Mouse (Mus musculus) bone marrow macrophage, adult 2 months (primary cell): ENCODE measurements around the gene Katnal1. TPM values are rescaled to one million over a fixed set of nuclear protein-coding genes. Genes with fewer than 3 reads are reported as not detected.

Experiments used
- H3K27ac ChIP-seq: 2 replicates; pipeline ENCODE4 v1.5.1; 2012; ENCODE audit warnings: low read depth, low read length; ENCODE audit not compliant: insufficient read depth
- H3K4me1 ChIP-seq: 2 replicates; pipeline ENCODE4 v1.6.1; 2012; ENCODE audit warnings: low read length; ENCODE audit not compliant: control insufficient read depth, insufficient read depth
- H3K4me3 ChIP-seq: 2 replicates; pipeline ENCODE4 v1.5.1; 2012; ENCODE audit warnings: mild to moderate bottlenecking, low read length, moderate library complexity; ENCODE audit not compliant: insufficient read depth
- CTCF ChIP-seq: IDR thresholded peaks from 2 replicates; pipeline ENCODE4 v1.5.1; 2012; ENCODE audit warnings: low read depth, mild to moderate bottlenecking, low read length, moderate library complexity
- POLR2A ChIP-seq: IDR thresholded peaks from 2 replicates; pipeline ENCODE4 v1.6.1; 2012; ENCODE audit warnings: mild to moderate bottlenecking, low read depth, low read length, borderline replicate concordance
- polyA plus RNA-seq: library from polyadenylated mRNA; stranded (reverse); fragments of >200 nt; gene quantifications from 2 replicates; pipeline ENCODE4 v1.2.4, GENCODE M21; 2012; ENCODE audit not compliant: missing spikeins, insufficient read depth, insufficient read length

Katnal1 gene
- polyA plus RNA-seq, 1 experiment = 7.1 TPM

DNA sequence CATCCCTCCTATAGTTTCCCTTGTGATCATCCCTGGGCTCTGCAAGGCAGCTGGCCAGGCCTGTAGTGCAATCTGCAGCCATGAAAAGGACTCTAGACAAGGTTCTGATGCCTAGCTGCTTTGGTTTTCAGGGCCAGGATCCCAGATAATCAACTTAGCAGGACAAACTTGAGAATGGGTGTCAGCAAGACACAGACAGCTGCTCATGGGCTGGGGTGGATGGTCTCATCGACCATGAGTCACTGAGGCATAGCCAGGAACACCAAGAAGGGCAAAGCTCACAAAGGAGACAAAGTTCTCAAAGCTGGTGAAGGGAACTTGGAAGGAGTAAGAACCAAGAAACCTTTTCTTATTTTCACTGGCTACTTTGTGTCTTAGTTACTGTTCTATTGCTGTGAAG is 2.2 kb upstream of the Katnal1 start:
- Histone ChIP-seq H3K4me3 (no peak overlapping the region), H3K4me1 (peaks cover 5% of the 10 kb centered on the region), H3K27ac (no peak overlapping the region)
- TF ChIP-seq POLR2A = no peak
- no peak for TF ChIP-seq CTCF

DNA sequence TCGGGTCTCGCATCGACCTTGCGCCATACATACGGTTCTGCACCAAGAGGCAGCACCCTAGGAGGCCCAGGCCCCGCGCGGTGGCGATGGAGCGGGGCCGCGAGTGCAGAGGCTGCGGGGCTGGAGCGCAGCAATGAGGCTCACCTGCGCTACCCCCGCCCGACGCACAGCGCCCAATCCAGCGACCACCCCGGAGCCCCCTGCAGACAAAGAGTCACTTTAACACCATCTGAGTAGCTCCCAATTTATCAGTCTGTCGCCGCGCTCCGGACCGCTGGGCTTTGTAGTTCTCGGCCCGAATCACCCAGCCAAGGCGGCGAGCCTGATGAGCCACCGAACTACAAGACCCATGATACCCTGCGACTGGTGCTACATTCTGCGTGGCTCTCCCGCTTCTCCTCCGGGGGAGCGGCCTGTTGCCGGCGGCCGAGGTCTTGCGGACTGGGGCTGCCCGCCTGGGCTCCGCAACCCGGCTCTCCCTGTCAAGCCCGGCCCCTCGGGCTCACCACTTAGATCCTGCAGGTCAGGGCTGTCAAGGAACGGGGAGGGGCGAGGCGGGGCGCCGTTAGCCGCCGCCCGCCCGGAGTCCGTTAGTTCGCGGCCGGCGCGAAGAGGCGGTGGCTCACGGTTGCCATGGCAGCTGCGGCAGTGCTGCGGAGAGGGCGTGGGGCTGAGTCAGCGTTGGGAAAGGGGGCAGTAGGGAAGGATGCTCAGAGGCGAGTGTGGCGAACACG is 571 bp downstream of the Katnal1 start:
- H3K4me3 ChIP-seq = peak overlapping the region; percentile 84
- H3K27ac ChIP-seq = peak overlapping the region; percentile 57
- H3K4me1 ChIP-seq = peaks cover 5% of the 10 kb centered on the region
- TF ChIP-seq CTCF = no peak
- no peak for TF ChIP-seq POLR2A

DNA sequence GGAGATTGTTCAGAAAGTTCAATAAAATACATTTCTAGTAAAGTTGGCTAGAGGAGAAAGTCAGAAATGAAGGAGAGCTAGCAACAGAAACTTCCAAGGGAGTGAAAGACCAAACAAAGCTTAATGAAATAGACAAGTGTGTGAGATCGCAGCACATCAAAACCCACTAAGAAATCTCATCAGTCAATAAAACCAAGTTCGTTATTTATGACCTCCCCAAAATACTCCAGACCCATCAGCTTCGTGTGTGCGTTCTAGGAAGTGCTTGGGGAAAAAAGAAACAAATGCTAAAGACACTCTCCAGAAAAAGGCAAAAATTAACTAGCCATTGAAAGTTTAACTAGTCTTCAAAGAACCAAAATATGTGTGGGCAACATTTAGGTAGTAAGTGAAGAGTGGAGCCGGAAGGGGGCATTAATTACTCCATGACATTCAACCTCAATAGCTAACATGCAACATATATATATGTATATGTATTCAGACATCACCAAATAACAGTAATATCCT is 1.4 kb downstream of the Katnal1 start:
- peak overlapping the region; percentile 84 for H3K4me3 ChIP-seq
- no peak overlapping the region for H3K27ac ChIP-seq
- H3K4me1 ChIP-seq = peaks cover 5% of the 10 kb centered on the region
- TF ChIP-seq POLR2A (no peak), CTCF (no peak)

DNA sequence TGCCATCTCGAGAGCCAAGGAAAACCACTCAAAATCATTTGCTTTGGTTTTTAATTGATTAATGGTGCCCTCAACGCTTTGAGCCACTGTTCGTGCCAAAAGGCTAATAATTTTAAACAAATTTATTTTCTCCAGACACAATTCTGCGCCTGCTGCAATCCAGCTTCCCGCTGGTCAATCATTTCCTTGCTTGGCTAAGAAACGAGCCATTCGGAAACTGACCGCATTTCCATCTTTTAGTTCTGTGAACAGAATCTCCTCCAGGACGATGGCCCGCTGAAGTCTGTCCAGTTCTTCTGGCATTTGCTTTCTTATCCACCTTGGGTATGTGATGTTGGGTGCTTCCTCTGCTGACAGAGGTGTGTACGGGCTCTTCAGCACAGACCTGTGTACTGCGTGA is 4.5 kb downstream of the Katnal1 start:
- no peak for TF ChIP-seq CTCF
- TF ChIP-seq POLR2A = no peak
- H3K4me3 ChIP-seq = no peak overlapping the region
- H3K4me1 ChIP-seq = peaks cover 9% of the 10 kb centered on the region
- H3K27ac ChIP-seq = no peak overlapping the region

DNA sequence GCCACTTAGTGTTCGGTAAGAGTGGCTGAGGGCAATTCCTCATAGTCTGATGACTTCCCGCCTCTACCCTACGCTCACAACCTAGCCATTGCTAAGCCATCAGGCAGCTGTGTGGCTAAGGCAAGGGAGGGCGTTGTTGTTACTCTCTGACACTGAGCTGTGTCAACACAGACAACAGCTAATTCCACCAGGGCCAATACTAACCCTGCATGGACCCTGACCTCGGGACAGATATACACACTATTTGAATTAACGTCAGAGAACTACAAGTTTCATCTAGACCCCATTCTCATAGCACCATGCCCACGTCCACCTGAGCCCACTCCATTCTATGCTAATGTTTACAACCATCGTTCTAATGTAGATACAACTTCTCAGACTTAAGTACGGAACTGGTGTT is 5.1 kb downstream of the Katnal1 start:
- Histone ChIP-seq H3K27ac (no peak overlapping the region), H3K4me3 (no peak overlapping the region), H3K4me1 (peaks cover 6% of the 10 kb centered on the region)
- TF ChIP-seq CTCF = no peak
- no peak for TF ChIP-seq POLR2A

DNA sequence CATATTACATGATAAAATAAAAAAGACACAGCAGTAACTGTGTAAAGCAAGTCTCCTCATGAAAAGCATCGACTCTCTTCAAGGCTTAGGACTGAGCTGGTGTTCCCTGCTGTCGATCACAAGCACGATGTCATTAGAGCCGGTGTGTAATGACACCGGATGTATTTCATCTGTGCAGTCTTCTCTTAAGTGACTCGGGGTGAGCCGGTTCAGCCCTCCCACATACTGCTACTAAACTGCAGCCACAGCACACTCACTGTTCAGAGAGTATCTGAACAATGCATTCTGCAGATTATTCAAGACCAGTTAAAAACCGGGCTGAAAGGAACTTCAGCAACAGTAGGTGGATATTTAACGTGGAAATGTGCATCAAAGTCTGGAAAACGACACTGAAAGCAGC is 5.7 kb downstream of the Katnal1 start:
- Histone ChIP-seq H3K4me3 (no peak overlapping the region), H3K4me1 (peaks cover 6% of the 10 kb centered on the region), H3K27ac (no peak overlapping the region)
- no peak for TF ChIP-seq CTCF
- TF ChIP-seq POLR2A = no peak

DNA sequence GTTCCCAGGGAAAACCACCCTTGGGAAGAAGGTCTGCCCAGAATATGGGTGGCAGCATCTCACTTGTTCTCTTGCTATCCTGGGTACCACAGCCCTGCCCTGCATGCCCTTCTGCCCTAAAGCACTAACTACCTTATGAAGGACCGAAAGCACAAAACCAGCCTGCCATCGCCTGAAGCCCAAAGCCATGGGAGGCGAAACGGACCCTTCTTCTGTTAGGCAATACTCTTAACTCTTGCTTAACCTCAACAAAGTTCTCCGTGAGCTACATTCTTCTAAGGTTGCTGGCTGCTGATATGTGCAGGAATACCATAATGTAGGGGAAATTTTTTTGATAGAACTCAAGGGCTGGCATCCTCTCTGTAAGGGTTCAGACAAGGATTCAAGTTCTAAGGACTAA is 6.3 kb downstream of the Katnal1 start:
- Histone ChIP-seq H3K4me1 (peaks cover 5% of the 10 kb centered on the region), H3K4me3 (no peak overlapping the region), H3K27ac (no peak overlapping the region)
- TF ChIP-seq POLR2A = no peak
- no peak for TF ChIP-seq CTCF

DNA sequence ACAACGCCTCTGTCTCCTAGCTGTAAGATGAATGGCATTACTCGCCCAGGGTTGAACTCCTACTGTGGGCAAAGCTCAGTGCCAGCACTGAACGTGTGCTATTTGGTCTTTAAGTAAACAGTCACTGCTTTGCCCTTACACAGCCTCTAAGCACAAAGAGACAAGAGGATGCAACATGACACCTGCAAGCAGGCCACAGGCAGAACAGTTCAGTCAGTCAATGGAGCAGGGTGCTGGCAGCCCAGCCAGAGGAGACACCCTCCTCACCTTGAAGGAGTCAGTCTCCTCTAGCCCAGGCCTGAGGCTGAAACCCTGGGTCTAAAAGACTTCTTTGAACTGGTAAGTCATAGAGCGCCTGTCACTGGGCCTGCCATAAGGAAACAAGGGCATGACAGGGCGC is 11.1 kb downstream of the Katnal1 start:
- Histone ChIP-seq H3K27ac (no peak overlapping the region), H3K4me3 (no peak overlapping the region), H3K4me1 (peaks cover 4% of the 10 kb centered on the region; the same call in 1 of the 2 replicates)
- TF ChIP-seq CTCF (no peak), POLR2A (no peak)

DNA sequence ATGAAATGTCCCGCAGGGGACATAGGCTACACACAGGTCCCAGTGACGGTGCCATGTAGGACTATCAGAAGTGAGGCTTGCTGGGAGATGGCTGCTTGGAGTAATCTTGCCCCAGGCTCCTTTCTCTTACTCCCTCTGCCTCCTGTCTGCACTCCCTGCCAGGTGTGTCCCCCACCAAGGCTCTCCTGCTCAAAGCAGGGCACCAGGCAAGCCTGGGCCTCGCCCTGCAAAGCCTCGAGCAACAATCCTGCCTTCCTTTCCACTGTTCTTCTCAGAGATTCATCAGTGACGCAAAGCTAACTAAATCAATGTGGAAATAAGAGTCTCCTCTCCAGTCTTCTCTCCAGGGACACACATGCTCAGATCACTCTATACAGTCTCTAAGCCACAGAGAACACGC is 12.3 kb downstream of the Katnal1 start:
- H3K4me3 ChIP-seq = no peak overlapping the region
- H3K4me1 ChIP-seq = no peaks in the 10 kb centered on the region
- H3K27ac ChIP-seq = no peak overlapping the region
- no peak for TF ChIP-seq POLR2A
- TF ChIP-seq CTCF = no peak

DNA sequence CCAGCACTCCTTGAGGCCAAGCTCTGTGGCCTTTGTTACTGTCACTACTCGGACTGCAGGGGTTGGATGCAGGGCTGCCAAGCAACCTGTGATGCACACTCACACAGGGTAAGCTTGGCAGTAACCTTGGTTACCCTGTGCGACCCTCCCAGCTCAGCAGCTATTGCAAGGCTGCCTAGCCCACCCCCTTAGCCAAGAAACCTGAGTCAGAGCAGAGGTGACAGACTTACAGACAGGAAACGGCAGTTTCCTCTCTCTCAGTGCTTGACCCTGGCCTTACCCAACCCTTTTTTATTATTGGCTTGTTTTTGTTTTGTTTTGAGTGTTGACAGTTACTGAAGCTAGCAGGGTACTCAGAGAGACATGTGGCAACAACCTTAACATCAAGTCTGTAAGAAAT is 16.9 kb downstream of the Katnal1 start:
- Histone ChIP-seq H3K27ac (no peak overlapping the region), H3K4me3 (no peak overlapping the region), H3K4me1 (peaks cover 2% of the 10 kb centered on the region)
- TF ChIP-seq CTCF (no peak), POLR2A (no peak)

DNA sequence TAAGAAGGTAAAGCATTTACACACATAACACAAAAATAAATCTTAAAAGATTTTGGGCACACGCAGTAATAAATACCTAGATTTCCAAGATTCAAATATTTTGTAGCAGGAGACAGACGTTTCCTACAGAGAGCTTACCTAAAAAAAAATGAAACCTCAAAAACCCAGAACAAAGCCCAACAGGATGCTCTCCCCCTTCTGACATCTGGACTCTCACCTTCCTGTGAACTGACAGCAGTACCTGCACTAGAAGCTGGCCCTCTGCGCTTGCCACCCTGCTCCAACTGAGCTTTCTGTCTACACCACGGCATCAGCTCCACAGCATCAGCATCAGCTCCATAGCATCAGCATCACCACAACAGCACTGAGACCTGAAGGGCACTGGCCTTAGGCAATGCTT is 19.1 kb downstream of the Katnal1 start:
- no peak for TF ChIP-seq CTCF
- TF ChIP-seq POLR2A = no peak
- Histone ChIP-seq H3K4me1 (peaks cover 2% of the 10 kb centered on the region), H3K27ac (no peak overlapping the region), H3K4me3 (no peak overlapping the region)
